Mouse (Mus musculus) bone marrow macrophage, adult 2 months (primary cell): ENCODE measurements around the gene Poc5.

Experiments used
- CTCF ChIP-seq: IDR thresholded peaks from 2 replicates; pipeline ENCODE4 v1.5.1; 2012; ENCODE audit warnings: low read depth, mild to moderate bottlenecking, low read length, moderate library complexity
- POLR2A ChIP-seq: IDR thresholded peaks from 2 replicates; pipeline ENCODE4 v1.6.1; 2012; ENCODE audit warnings: mild to moderate bottlenecking, low read depth, low read length, borderline replicate concordance

DNA sequence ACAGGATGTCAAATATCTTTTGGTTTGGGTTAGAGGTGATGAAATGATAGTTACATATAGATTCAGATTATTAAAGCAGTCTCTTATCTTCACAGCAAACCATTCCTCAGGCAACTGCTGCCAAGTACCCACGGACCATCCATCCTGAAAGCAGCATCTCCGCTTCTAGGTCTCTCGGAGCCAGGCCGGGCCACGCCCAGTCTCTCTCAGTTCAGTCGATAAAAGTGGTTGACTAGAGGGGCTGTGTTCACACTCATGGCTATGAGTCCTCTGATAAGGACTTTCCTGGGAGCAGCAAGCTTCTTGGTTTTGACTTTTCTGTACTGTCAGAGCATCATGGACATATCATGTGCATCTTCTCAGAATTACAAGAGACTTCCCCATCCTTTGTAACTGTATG, 26.3 kb downstream of the Poc5 start:
- TF ChIP-seq CTCF (no peak), POLR2A (no peak)
